Mouse (Mus musculus) spleen, postnatal 4 days (tissue): ENCODE data around the gene F8.

ENCODE experiments used
- DNase-seq, 2 experiments: peaks; one replicate each; pipeline ENCODE4 v3.0.0; 2022; ENCODE audit warnings: low spot score in 2 of 2

Gene F8

DNA sequence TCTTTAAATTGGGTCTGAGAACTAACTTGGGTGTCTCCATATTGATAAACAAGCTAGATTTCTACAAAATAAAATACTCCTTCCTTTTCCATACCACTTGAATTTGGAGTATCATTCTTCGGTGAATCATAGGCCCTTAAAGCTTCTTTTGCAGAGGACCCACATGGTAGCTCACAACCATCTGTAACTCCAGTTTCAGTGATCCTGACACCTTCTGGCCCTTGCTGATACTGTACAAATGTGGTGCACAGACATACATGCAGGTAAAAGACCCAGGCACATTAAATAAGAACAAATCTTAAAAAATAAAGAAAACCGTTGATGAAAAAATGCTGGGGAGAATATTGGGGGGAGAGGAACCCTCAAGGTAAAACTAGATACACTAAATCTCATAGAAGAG lies 244.2 kb downstream of the F8 start:
- DNase-seq: no peak

DNA sequence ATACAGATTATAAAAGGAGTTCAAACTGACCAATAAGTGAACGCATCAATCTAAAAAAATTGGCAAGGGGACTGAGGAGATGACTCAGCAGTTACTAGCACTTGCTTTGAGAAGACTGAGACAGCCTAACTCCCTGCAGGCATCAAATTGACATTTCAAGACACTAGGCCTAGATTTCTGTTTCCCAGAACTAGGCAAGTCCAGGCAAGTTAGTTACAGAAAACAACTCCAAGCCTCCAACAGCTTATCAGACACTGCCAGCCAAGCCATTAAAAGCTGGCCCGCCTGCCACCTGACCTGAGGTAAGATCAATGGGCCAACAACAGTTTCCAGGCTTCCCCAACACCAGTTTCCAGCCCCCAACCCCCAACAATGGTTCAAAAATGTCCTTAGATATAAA lies 244.7 kb downstream of the F8 start:
- DNase-seq: no peak

DNA sequence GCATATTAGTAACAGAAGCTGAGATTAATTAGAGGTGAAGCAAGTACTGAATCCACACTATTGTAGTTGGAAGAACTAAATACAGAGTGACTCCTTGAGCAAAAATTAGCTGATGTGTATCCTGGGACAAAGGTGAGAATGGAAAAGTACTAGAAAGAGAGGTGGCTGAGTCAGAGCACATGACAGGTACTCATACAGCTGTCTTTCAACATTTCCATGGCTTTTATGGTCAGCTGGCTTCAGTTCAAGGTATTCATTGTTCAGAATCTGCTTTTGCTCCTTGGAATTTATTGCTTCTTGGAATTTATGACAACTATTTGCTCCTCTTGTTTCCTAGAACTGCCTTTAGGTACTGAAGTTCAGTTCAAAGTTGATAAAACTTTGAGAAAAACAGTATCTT lies 245.5 kb downstream of the F8 start:
- no peak for DNase-seq

DNA sequence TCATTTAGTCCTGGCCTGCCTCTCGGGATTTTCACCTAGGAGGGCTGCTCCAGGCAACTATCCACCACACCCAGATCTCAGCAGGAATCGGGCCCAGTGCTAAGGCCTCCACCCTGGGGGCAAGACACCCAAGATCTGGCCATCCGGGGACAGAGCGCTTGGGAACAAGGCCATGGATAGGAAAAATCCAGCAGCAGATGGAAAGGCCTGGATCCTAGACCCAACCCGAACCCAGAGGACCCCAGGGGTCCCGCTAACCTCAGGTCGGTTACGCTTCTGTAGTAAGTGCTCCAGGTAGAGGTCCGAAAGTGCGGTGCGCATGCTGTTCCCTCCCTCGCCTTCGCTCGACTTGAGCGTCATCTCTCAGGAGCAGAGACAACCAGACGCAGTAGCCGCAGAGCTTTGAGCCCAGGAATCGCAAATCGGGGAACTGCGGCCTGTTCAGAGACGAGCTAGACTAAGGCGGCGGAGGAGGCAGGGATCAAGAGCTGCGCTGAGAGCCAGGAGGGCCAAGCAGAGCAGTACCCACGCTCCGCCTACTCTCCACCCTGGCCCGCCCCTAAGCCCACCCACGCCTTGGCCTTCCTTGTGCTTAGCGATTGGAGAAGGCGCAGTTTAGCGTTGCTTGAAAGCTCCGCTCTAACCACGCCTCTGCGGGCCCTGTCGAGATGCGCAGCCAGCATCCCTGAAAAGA lies 251.8 kb downstream of the F8 start, which contains the start of gene Mpp1:
TSS of gene Mpp1 (minus strand) at position 550 of the 694 bp plus-strand sequence.
- peak; percentile 84 to 85 for DNase-seq

DNA sequence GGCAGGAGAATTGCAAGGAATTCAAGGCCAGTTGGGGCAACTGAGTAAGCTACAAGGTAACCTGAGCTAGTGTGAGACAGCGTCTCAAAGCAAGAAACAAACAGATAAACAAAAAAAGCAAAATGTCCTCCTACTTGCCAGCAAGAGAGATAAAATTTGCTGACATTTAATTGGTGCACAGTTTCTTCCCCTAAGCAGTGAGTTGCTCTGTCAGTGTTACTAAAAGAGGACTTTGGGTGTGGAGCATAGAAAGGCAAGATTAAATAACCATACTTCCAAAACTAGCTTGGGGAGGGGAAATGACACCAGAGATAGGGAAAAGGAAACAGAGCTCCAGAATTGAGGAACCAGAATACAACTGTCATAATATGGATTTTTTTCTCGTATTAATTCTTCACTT lies 252.9 kb downstream of the F8 start:
- DNase-seq: no peak

DNA sequence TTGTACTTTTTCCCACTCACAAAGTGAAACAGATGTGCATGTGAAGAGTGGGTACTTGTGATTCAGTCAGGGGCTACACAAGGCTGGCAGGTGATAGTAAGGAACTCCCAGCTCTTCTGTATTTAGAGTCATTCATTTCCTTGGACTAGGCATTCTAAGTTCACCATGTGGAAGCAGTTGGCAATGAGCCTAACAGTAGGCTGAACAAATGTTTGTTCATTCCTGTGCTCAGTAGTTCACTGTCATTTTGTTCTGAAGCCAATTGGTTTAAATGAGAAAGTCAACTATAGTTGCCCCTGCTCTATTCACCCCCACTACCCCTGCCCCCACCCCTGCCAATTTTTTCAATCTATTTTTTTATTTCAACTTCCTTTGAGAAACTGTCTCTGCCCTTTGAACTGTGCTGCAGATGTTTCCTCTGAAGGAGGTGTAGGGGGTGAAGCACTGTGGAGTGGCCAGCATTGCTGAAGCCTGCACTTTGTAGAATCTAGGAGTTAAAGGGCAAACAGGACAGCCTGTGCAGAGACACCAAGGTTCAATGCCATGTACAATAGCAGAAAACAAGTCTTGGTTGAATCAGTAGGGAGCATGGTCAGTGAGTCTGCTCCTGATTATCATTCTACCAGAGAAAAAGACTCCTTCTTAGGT lies 254.0 kb downstream of the F8 start:
- DNase-seq: no peak

DNA sequence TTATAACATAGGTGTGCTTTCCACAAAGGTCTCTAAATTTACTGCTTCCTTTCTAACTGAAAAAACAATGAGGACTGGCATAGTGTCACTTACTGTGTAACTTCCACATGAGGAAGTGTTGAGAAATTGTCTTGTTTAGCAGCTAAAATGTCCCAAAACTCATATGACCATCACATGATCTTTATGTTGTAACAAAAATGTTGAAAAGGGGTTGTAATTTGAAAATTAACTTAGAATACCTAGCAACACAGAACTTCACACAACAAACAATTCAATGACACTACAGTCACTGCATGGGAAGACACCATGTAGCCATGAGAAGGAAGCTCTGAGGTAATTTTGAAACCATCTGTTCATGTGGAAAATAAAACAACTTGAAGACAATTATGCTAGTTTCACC lies 255.5 kb downstream of the F8 start:
- DNase-seq: no peak

DNA sequence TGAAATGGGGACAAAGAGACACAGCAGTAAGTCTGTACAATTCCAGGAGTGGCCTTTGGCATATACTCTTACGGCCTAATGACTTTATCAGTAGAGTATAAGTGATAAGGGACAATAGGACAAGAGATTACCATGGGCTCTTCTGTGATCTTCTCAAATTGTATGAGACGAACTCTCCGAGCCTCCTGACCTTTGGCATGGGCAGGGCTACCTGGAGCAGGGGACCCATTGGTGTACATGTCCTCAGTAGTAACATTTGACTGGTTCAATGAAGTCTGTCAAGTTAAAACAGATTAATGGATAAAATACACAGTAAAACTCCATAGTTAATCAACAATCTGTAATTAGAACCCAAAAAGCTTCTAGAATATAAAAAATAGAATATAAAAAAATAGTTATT lies 256.8 kb downstream of the F8 start:
- no peak for DNase-seq
